Mouse (Mus musculus) embryonic facial prominence, embryonic 12.5 days (tissue): ENCODE measurements around the gene Eif4g1. TPM values are rescaled to one million over a fixed set of nuclear protein-coding genes. Genes with fewer than 3 reads are reported as not detected.

ENCODE experiments used
- ATAC-seq: fragments of 200-750 bp; cut with Nextera tagmentation; 2 replicates; pipeline ENCODE4 v1.8.0; 2017; ENCODE audit not compliant: insufficient number of reproducible peaks, insufficient read depth, low FRiP score, low TSS enrichment
- H3K27ac ChIP-seq: fragments of 300-500 bp; sonication (generic); 2 replicates; pipeline ENCODE4 v1.5.1; 2016; ENCODE audit warnings: mild to moderate bottlenecking
- H3K27me3 ChIP-seq: fragments of 300-500 bp; sonication (generic); 2 replicates; pipeline ENCODE4 v1.6.1; 2016; ENCODE audit warnings: mild to moderate bottlenecking, moderate library complexity
- H3K36me3 ChIP-seq: fragments of 300-500 bp; sonication (generic); 2 replicates; pipeline ENCODE4 v1.6.1; 2016; ENCODE audit warnings: mild to moderate bottlenecking
- H3K4me1 ChIP-seq: fragments of 300-500 bp; sonication (generic); 2 replicates; pipeline ENCODE4 v1.6.1; 2016
- H3K4me2 ChIP-seq: fragments of 300-500 bp; sonication (generic); replicated peaks from 2 replicates; pipeline ENCODE4 v1.6.1; 2016; ENCODE audit warnings: mild to moderate bottlenecking, moderate library complexity
- H3K4me3 ChIP-seq: fragments of 300-500 bp; sonication (generic); 2 replicates; pipeline ENCODE4 v1.5.1; 2016; ENCODE audit warnings: mild to moderate bottlenecking
- H3K9ac ChIP-seq: fragments of 300-500 bp; sonication (generic); 2 replicates; pipeline ENCODE4 v1.6.1; 2016; ENCODE audit warnings: mild to moderate bottlenecking, moderate library complexity
- H3K9me3 ChIP-seq: fragments of 300-500 bp; sonication (generic); 2 replicates; pipeline ENCODE4 v1.6.1; 2016; ENCODE audit warnings: mild to moderate bottlenecking, moderate library complexity
- WGBS: fragments of 180-500 bp; shearing (Covaris S2); methylation state at CpG from one replicate; pipeline ENCODE4 v1.1.7; 2016; 5-methylcytosine and 5-hydroxymethylcytosine counted together
- polyA plus RNA-seq: library from polyadenylated mRNA; unstranded; fragments of >200 nt; fragmentation: Nextera tagmentation; extraction: Ambion mirVana; gene quantifications from 2 replicates; pipeline ENCODE4 v1.2.1, GENCODE M21; 2016

Gene Eif4g1
- polyA plus RNA-seq, 1 experiment from 2014 or later = 218 TPM

DNA sequence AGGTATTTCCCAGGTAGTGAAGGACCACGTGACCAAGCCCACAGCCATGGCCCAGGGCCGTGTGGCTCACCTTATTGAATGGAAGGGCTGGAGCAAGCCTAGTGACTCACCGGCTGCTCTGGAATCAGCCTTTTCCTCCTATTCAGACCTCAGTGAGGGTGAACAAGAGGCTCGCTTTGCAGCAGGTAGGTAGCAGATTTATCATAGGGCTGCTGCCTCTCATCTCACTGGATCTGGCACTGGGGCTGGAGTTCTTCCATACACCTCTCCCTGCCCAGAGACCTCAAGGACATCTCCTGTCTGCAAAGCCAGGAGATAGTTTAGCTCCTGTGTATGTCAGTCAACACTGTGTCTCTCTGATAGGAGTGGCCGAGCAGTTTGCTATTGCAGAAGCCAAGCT lies 31.2 kb downstream of the Eif4g1 start:
- H3K4me3 ChIP-seq = no peak overlapping the region
- no peak overlapping the region for H3K4me2 ChIP-seq
- no peak for ATAC-seq
- H3K27ac ChIP-seq = no peak overlapping the region
- H3K9ac ChIP-seq = no peak overlapping the region
- no peaks in the 10 kb centered on the region for H3K27me3 ChIP-seq
- 76% methylated on average over 5 of the region's 5 CpGs for whole genome bisulfite sequencing
- peaks cover 21% of the 10 kb centered on the region for H3K4me1 ChIP-seq
- no peaks in the 10 kb centered on the region for H3K9me3 ChIP-seq
- H3K36me3 ChIP-seq = 0 out of 2 replicates have a peak, but pooled peaks cover 6% of the 10 kb centered on the region

- no peaks in the 10 kb centered on the region for H3K27me3 ChIP-seq
- no peak overlapping the region for H3K27ac ChIP-seq
- H3K9ac ChIP-seq = no peak overlapping the region
- no peak for ATAC-seq
- H3K4me2 ChIP-seq = no peak overlapping the region
- 29% methylated on average over 5 of the region's 5 CpGs for WGBS
- H3K36me3 ChIP-seq = peaks cover 9% of the 10 kb centered on the region; the same call in 1 of the 2 replicates
- H3K4me1 ChIP-seq = peaks cover 21% of the 10 kb centered on the region
- H3K4me3 ChIP-seq = no peak overlapping the region
- H3K9me3 ChIP-seq = no peaks in the 10 kb centered on the region
Measured at GRCm38 (mm10) chr16:20700036-20700435, 31.9 kb downstream of the Eif4g1 start.

- Histone ChIP-seq H3K4me3 (no peak overlapping the region), H3K27ac (peak overlapping the region; percentile 78), H3K27me3 (no peaks in the 10 kb centered on the region), H3K4me1 (peaks cover 18% of the 10 kb centered on the region), H3K9me3 (no peaks in the 10 kb centered on the region), H3K4me2 (peak overlapping the region; percentile 20; the same call in 1 of the 2 replicates), H3K36me3 (peaks cover 20% of the 10 kb centered on the region), H3K9ac (0 out of 2 replicates have a peak overlapping the region, but pooled peaks have one; percentile 28)
- 48% methylated on average over 7 of the region's 7 CpGs for whole genome bisulfite sequencing
- ATAC-seq = 0 out of 2 replicates have a peak, but pooled peaks have one; percentile 42
Measured at GRCm38 (mm10) chr16:20701316-20701715, 33.2 kb downstream of the Eif4g1 start.

- Histone ChIP-seq H3K9ac (peak overlapping the region; percentile 28; the same call in 1 of the 2 replicates), H3K4me2 (peak overlapping the region; percentile 20), H3K27ac (peak overlapping the region; percentile 78), H3K27me3 (no peaks in the 10 kb centered on the region), H3K4me3 (no peak overlapping the region), H3K36me3 (peaks cover 25% of the 10 kb centered on the region), H3K4me1 (peaks cover 17% of the 10 kb centered on the region), H3K9me3 (no peaks in the 10 kb centered on the region)
- ATAC-seq = peak; percentile 47; the same call in 1 of the 2 replicates
- WGBS = 8% methylated on average over 12 of the region's 12 CpGs
Measured at GRCm38 (mm10) chr16:20701729-20702521, 33.8 kb downstream of the Eif4g1 start.

GRCm38 (mm10) chr16:20702522-20702893 lies 34.4 kb downstream of the Eif4g1 start:
- H3K27me3 ChIP-seq = no peaks in the 10 kb centered on the region
- H3K9ac ChIP-seq = peak overlapping the region; percentile 28; the same call in 1 of the 2 replicates
- peaks cover 30% of the 10 kb centered on the region for H3K36me3 ChIP-seq
- H3K4me1 ChIP-seq = peaks cover 17% of the 10 kb centered on the region
- WGBS = 6% methylated on average over 8 of the region's 8 CpGs
- no peaks in the 10 kb centered on the region for H3K9me3 ChIP-seq
- no peak; the same call in 1 of the 2 replicates for ATAC-seq
- no peak overlapping the region for H3K4me3 ChIP-seq
- H3K4me2 ChIP-seq = peak overlapping the region; percentile 20
- peak overlapping the region; percentile 78 for H3K27ac ChIP-seq

DNA sequence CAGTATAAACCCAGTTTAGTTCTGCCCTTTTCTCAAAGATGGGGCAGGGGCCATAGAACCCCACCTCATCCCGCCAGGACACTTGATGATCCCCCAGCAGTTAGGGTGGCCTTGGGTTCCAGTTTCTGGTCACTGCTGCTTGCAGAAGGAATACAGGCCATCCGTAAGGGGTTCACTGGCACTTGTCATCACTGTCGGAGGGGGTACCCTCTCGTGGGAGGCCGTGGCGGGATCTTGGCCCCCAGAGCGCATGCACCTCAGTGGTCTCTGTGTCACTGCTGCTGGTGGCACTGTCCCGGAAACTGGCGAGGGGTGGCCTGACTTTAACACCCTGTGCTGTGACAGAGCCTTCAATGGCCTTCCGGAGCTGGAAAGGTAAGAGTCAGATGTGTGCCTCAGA lies 35.0 kb downstream of the Eif4g1 start:
- Histone ChIP-seq H3K4me3 (no peak overlapping the region), H3K36me3 (peaks cover 35% of the 10 kb centered on the region), H3K4me1 (peaks cover 17% of the 10 kb centered on the region), H3K9ac (no peak overlapping the region), H3K27ac (no peak overlapping the region), H3K9me3 (no peaks in the 10 kb centered on the region), H3K27me3 (no peaks in the 10 kb centered on the region), H3K4me2 (no peak overlapping the region)
- WGBS = 93% methylated on average over 10 of the region's 10 CpGs
- ATAC-seq = no peak

DNA sequence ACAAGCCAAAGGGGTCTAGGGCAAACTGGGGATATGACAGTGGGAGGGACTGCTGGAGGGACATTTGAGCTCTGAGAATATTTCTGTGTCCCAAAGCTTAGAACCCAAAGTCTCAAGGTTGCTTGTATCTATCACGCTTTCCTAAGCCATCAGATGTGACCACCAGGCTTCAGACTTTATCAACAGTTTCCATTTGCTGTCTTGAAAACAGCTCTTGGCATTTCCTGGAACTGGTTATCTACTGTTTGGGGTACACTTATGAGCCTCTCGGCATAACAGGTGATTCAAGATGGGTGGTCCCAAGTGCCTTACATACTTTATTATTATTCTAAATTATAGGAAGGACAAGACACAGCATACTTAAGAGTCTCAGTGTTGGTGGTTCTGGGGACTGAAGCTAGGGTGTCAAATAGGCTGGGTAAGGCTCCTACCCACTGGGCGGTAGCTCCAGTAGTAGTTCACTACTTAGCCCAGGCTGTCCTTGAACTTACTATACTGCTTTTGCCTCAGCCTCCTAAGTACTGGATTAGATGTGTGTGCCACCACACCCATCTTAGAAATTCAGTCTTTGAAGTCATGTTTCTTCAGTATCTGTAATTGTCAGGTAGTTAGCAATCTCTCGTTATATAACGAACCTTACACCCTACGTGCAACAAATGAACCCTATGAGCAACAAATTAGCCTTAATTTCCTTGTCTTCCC lies 35.7 kb downstream of the Eif4g1 start:
- H3K9me3 ChIP-seq = no peaks in the 10 kb centered on the region
- H3K9ac ChIP-seq = no peak overlapping the region
- ATAC-seq = no peak
- H3K4me2 ChIP-seq = no peak overlapping the region
- peaks cover 38% of the 10 kb centered on the region for H3K36me3 ChIP-seq
- H3K4me1 ChIP-seq = peaks cover 17% of the 10 kb centered on the region
- H3K4me3 ChIP-seq = no peak overlapping the region
- 93% methylated on average over 6 of the region's 6 CpGs for WGBS
- no peak overlapping the region for H3K27ac ChIP-seq
- H3K27me3 ChIP-seq = no peaks in the 10 kb centered on the region

DNA sequence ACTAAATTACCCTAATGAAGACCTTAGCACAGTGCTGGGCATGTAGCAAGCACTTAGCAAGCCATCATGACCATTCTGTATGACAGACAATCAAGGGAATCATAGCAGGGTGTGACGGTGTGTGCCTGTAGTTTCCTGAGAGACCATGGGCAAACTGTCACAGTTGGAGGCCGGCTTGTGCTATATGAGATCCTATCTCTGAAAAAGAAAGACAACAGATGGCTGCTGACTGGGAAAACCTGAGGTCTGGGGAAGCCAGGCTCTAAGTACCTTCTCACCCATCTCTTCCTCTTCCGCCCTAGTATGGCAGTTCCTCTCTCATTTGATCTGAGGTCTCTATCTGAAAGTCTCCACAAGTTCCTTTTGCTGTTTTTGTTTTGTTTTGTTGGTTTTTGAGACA lies 37.7 kb downstream of the Eif4g1 start:
- Histone ChIP-seq H3K4me3 (no peak overlapping the region), H3K27me3 (no peaks in the 10 kb centered on the region), H3K9ac (no peak overlapping the region), H3K9me3 (no peaks in the 10 kb centered on the region), H3K27ac (no peak overlapping the region), H3K4me2 (no peak overlapping the region), H3K36me3 (peaks cover 49% of the 10 kb centered on the region), H3K4me1 (peaks cover 17% of the 10 kb centered on the region)
- 88% methylated on average over 3 of the region's 3 CpGs for WGBS
- no peak for ATAC-seq

GRCm38 (mm10) chr16:20706407-20707055 lies 38.4 kb downstream of the Eif4g1 start:
- no peak overlapping the region for H3K4me3 ChIP-seq
- H3K36me3 ChIP-seq = peaks cover 56% of the 10 kb centered on the region
- H3K9ac ChIP-seq = no peak overlapping the region
- H3K27me3 ChIP-seq = no peaks in the 10 kb centered on the region
- no peak for ATAC-seq
- no peak overlapping the region for H3K4me2 ChIP-seq
- H3K4me1 ChIP-seq = peaks cover 13% of the 10 kb centered on the region
- H3K9me3 ChIP-seq = no peaks in the 10 kb centered on the region
- H3K27ac ChIP-seq = no peak overlapping the region
- WGBS = 90% methylated on average over 2 of the region's 2 CpGs

- WGBS = 92% methylated on average over 21 of the region's 21 CpGs
- no peak overlapping the region for H3K27ac ChIP-seq
- H3K4me1 ChIP-seq = no peaks in the 10 kb centered on the region
- H3K9me3 ChIP-seq = no peaks in the 10 kb centered on the region
- no peak for ATAC-seq
- H3K4me3 ChIP-seq = no peak overlapping the region
- H3K4me2 ChIP-seq = no peak overlapping the region
- no peaks in the 10 kb centered on the region for H3K27me3 ChIP-seq
- no peak overlapping the region for H3K9ac ChIP-seq
- peaks cover 68% of the 10 kb centered on the region for H3K36me3 ChIP-seq
Measured at GRCm38 (mm10) chr16:20708220-20708938, 40.3 kb downstream of the Eif4g1 start.
